Mouse (Mus musculus): ENCODE measurements around the gene Gm21992.

Gene Gm21992

DNA sequence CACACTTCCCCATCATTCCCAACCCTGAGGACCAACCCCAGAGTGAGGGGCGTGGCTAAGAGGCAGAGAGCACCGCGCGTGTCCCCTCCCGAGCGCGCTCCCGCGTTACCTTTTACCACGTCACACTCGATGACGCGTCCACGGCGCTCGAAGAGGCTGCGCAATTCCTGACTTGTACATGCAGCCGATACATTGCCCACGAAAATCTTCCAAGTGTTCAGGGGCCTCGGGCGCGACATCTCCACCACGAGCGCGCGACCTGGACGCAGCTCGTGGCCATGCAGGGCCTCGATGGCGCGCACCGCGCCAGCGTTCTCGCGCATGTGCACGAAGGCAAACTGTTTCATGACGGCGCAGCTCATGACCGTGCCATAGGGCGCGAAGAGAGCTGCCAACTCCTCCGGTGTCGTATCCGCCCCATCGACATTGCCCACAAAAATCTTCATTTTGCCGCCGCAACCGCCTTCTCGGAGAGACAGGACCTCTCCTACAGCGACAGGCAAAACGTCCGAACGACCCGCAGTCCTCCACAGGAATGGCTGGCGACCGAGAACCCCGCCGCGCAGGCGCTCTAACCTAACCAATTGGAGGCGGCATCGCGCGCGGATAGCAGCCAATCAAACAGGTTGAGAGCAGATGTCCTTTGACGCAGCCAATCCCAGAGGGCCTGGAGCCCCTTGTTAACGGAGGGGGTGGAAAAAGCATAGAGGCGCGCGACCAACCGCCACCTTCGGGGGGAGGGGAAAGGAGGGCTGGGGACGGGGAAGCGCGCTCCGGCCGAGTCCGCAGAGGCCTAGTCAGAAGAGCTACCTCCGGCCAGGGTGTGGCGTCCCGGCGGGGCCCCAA lies at the start of gene Gm21992, which contains the start of gene Rbm14:
TSS of gene Gm21992 (minus strand) at position 550 of the 846 bp plus-strand sequence.
TSS of gene Rbm14 (minus strand) at position 572 of the 846 bp plus-strand sequence.
- in situ Hi-C loops (cut with MboI, MseI), result loop anchor here (10.0 kb wide), 1 partner anchor 284 kb away; the partner anchor contains the start of gene Cnih2

DNA sequence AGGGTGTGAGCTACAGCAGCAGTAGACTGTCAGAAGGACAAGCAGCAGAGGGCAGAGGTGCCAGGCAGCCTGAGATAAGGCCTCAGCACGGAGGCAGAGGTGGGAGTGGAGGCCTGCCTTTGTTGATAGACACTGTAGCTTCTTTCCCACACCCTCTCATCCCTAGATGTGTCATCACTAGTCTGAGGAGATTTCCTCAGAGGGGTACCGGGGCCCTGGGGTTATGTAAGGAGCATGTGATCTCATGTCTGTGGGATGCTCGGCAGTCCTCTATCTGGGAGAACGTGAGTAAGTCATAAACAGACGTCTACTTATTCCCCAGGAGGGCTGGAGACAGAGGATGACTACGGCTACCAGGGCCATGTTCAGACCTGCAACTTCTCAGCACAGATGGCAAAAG lies 47.7 kb upstream of the Gm21992 start:
- in situ Hi-C loops (cut with MboI, MseI), result no loop called here

DNA sequence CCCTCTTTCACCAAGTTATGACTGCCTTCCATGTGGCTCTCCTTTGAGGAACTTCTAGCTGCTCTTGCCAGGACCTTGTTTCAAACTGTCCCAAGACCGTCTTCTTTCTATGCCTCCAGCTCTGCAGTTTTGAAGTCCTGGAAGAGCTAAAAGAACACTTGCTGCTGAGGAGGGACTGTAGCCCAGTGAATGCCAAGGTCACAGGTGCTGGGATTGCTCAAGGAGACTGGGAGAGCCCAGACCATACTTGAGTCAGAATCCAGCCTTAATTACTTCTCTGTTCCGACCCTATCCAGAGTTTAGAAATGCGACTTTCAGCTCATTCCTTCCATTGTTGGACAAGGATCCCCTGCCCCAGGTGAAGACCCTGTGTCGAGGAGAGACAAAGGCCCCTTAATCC lies 44.5 kb upstream of the Gm21992 start:
- in situ Hi-C loops (cut with MboI, MseI), result no loop called here

DNA sequence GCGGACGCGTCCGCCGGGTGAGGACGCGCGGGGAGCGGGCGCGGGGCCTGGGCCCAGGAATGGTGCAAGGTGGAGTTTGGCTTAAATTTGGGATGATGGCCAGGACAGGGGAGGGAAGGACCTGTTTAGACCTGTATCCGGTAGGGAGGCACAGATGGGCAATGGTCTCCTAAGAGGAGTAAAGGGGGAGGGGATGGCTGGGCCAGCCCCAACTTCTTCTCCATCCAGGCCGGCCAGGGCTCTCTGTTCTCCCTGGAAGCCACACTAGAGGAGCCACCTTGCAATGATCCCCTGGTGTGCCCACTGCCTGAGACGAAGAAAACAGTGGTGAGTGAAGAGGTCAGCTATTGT lies 44.0 kb upstream of the Gm21992 start:
- in situ Hi-C loops (cut with MboI, MseI), result no loop called here

DNA sequence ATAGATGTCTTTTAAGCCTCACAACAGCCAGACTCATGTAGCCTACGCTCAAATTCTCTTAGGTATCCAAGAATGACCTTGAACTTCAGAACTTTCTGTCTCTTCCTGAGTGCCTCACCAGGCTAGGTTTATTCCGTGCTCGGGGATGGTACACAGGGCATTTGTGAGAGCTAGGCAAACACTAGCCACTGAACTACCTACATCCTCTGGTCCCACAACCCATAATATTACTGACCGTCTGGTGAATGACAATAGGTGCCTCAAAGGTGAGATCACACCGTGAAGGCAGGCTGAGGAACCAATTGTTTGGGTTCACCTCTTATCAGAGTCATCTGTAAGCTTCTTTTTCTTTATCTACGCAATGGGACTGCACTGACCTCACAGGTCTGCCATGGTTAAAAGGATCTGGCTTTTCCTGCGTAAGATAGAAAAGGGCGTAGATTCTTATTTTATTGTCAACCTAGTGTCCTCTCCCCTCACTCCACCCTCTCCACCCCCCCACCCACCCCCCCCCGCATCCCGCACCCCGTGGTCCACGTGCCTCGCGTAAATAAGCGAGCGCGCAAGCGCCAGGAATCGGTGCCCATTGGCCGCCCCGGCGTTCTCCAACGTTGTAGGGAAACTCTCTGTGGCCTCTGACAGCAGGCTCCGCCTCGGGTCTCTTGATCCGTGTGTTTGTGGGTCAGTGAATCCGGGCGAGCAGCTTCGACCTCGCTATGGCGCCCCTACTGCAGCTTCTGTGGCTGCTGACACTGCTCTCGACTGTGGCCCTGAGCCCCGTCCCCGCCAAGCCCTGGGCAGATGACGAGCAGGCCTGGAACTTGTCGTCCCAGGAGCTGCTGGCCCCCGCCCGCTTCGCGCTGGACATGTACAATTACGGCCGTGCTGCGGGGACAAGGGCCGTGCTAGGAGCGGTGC lies 43.4 kb upstream of the Gm21992 start, which contains the start of gene Ctsf:
TSS of gene Ctsf (plus strand) at position 579 of the 918 bp plus-strand sequence.
- in situ Hi-C loops (cut with MboI, MseI), result no loop called here

DNA sequence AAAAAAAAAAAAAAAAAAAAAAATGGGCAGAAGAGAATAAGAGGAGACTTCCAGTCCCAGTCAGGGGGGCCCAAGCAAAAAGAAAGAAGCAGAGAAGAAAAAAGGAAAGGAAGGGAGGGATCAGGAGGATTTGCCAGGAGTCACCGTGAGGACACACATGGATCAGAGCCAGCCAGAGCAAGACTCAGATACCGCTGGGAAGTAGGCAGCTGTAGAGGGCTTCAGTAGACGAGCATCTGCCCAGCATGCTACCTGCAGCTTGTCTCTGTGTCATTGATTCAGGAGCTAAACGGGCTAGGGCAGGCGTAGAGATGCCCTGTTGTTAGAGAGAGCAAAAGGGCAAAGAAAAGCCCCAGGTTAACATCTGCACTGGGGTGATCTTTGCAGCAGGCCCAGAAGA lies 38.9 kb upstream of the Gm21992 start:
- in situ Hi-C loops (cut with MboI, MseI), result no loop called here

DNA sequence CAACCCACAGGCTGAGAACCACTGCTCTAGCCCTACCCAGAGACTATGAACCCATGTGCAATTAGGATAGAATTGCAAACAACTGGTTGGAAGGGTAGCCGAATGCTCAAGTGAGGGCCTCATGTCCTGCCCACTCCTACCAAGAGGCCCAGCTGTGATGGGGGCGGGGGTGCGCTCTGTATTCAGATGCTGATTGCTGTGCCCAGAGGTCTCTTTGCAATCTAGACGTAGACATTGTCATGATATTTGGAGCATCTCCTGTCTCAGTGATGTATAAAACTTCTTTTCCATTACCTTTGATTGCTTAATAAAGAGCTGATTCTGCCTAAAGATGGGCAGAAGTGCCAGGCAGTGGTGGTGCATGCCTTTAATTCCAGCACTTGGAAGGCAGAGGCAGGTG lies 38.4 kb upstream of the Gm21992 start:
- in situ Hi-C loops (cut with MboI, MseI), result no loop called here

DNA sequence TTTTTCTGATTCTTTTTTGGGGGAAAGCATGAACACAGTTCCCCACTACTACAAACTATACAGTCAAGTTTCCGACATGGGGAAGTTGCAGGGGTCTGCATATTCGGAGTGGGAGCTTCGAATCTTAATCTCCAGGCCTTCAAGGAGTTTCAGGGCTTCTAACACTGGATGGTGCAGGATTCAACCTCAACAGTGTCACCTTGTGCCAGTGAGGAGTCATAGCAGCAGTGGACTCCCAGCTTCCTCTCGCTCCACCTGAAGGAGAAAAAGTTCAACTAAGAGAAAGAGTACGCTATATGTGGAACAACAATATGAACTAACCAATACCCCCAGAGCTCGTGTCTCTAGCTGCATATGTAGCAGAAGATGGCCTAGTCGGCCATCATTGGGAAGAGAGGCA lies 36.1 kb upstream of the Gm21992 start:
- in situ Hi-C loops (cut with MboI, MseI), result no loop called here

DNA sequence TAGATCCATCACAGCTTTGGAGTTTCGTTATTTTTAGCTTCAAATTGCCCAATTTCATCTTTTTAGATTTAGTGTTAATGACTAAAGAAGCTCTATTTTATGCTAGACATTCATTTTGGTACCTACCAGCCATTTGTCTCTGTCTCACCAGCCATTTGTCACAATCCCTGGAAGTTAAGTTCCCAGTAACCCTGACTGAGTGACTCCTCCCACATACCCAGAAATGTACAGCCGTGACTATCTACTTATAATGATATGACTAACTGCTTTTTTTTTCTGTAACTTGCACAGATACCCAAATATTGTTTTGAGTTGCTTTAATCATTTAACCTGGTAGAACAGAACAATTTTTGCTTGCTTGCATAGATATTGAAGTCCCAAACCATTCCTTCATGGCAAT lies 34.4 kb upstream of the Gm21992 start:
- in situ Hi-C loops (cut with MboI, MseI), result no loop called here

DNA sequence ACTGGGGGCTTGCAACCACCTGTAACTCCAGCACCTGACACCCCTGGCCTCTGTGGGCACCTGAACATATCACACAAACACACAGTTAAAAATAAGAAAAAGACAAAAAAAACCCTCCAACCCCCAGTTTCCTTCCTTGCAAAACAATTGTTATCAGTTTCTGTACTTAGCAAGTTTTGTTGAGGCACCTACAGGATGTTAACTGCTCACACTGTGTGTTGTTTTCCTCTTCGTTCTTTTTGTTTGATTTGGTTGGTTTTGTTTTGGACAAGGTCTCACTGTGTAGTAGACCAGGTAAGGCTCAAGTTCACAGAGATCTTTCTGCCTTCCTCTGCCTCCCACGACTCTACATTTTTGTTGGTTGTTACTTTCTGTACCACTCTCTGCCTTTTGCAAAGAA lies 31.2 kb upstream of the Gm21992 start:
- in situ Hi-C loops (cut with MboI, MseI), result no loop called here

DNA sequence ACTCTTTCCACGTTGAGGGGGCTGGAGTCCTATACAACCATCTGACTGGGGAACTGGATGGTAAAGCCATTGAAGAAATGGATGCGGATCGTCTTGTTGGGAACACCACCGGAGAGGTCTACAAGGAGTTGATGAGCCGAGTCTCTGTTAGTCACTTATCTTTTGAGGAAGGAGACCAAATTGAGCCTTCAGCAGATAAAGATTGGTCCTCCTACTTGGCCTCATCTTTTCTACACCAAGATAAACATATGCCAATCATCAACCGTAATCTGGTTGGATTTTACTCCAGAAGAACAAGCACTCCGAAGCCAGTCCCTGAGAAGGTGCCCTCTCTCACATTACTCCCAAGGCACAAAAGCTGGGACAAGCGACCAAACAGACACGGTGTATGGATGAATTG lies 29.4 kb upstream of the Gm21992 start:
- in situ Hi-C loops (cut with MboI, MseI), result no loop called here

DNA sequence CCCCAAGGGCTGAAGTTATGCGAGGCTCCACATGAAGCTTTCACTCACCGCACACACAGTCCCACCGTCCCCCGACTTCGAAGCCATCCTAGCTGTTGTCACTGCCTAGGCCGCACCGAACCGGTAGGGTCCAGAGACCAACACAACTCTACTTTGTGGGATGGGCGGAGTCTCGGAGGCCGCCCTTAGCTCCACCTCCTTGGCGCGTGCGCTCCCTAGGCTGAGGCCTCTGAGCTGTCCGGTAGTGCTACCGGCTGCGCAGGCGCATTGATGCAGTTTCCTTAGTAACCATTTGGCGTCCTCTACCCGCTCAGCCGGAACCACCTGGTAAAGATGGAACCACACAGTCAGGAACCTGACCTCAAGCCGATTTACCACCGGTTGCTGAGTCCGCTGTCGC lies 27.7 kb upstream of the Gm21992 start, which contains the start of the genes Ccs and Ccdc87:
TSS of gene Ccs (minus strand) at position 184 of the 400 bp plus-strand sequence.
TSS of gene Ccdc87 (plus strand) at position 218 of the 400 bp plus-strand sequence.
- in situ Hi-C loops (cut with MboI, MseI), result no loop called here

DNA sequence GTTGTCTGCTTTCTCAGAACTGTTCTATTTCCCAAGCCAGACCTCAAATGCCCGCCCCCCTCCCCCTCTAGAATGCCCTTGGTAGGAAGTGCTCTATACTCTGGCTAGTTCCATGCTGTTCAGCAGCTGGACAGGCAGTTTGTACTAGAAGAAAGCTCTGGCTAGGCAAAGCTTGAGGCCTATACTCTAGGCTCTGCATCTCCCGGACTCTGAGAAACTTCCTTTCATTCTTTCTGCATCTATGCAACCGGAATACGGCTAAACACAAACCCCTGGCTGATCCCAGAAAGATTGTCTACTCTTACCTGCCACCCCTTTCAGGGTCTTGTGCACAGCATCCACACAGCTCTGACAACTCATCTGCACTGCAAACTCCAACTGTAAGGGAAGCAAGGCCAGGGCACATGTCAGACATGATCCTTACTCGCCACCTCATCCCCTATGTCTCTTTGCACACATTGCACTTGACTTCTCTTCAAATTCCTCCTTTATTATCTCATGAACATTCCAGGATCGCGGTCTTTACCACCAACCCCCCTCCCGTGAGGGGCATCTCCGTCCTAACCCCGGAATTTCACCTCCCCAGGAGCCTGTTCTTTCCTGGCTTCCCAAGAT lies 27.2 kb upstream of the Gm21992 start:
- in situ Hi-C loops (cut with MboI, MseI), result no loop called here

DNA sequence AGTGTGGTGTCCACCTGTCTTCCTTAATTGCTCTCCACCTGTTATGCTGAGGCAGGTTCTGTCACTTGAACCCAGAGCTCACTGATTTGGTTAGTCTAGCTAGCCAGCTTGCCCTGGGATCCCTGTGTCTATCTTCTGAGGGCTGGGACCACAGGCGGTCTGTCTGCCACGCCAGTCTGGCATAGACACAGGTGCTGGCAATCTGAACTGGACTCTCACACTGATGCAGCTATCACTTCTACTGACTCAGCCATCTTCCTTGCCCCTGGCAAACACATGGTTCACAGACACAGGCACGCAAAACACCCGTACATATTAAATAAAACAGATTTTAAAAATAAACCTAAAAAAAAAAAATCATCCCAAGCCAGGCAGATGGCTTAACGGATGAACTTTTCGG lies 25.6 kb upstream of the Gm21992 start:
- in situ Hi-C loops (cut with MboI, MseI), result no loop called here

DNA sequence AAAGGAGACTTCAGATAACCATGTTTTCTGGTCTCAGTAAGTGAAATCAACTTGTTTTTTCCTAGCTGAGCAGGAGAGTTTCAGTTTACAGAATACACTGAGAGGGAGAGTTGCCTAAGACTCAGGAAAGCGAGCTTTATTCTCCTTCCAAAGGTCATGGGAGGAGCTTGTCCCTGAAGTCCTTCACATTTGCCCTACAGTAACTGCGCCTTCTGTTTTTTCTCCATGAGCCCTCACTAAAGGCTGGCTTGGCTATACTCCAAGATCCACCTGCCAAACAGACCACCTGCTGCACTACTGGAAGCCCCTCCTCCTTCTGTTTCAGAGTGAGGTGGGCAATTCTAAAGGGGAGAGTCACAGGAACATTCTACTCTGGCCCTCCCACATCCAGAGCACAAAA lies 24.7 kb upstream of the Gm21992 start:
- in situ Hi-C loops (cut with MboI, MseI), result no loop called here

DNA sequence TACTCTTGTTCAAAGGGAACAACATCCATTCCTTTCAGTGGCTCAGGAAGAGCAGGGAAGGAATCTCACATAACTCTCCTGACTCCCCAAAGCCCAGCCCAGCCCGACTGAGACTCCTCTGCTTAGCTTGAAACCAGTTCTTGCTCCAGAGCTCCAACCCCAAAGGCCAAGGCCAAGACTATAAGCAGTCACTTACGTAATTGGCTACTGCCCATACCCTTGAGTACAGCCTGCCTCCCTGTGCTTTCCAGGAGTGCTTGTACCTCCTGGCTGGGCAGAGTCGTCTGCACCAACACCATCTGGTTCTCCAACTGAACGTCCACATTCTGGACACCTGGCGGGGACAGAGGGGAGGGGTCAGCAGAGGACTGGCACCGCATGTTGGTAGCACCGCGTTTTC lies 22.6 kb upstream of the Gm21992 start:
- in situ Hi-C loops (cut with MboI, MseI), result no loop called here

DNA sequence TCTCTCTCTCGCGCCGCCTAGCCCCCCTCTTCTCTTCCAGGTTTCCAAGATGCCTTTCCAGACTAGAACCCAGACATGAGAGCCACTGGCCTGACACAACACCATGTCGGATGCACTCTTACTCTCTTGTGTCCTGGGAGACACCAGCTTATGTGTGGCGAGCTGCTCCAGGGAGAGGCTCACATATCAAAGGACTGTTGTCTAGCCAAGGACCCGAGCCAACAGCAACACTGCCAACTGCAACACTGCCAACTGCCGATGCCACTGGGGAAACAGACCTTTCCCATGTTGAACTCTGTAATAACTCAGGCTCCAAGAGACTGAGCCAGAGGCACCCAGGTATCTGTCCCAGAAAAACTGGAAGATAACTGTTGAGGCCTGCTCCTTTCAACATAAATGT lies 17.7 kb upstream of the Gm21992 start:
- in situ Hi-C loops (cut with MboI, MseI), result no loop called here

DNA sequence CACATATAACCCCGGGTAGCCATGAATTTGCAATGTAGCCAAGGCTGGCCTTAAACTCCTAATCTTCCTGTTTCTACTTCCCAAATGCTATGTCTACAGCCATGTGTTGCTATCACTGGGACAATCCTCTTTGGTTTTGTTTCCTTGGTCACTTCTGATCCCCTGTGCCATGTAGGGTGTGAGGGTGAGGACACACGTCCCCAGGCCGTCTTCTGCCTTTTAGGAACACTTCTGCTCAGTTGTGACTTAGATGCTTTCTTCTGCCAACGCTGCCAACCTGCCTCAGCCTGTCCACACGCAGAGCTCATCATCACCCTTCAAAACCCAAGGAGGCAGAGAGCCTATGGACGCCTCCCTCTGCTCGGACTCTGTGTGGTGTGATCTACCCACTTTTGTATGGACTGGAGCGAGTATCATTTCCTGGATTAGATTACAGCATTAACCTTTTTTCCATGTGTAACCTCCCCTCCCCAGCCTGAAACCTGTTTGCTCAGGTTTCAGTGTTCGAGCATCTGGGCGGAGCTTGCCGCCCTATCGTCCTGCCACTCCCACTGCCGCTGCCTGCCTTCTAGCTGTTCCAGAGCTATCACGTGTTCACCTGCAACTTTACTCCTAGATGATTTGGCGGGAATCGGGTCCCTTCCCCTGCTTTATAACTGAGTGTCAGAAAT lies 17.2 kb upstream of the Gm21992 start:
- in situ Hi-C loops (cut with MboI, MseI), result no loop called here

DNA sequence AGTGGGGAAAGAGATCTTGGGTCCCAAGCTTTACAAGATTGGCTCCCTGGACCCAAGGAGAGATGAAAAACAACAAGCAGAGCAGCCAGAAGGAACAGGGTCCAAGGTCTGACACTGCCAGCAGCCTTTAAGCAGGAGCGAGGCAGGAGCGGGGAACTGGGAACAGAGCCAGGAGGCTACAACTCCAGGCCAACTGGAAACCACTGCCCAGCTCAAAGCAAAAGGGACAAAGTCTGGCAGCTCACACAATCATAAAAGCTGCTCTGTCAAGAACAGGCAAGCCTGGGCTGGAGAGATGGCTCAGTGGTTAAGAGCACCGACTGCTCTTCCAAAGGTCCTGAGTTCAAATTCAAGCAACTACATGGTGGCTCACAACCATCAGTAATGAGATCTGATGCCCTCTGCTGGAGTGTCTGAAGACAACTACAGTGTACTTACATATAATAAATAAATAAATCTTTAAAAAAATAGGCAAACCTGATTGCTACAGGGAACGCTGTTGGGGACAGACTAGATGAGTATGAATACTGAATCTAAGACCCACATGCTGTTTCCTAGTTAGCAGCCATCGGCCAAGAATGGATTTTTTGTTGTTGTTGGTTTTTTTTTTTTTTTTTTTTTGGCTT lies 9.4 kb upstream of the Gm21992 start:
- in situ Hi-C loops (cut with MboI, MseI), result loop anchor here (5.0 kb wide), 1 partner anchor 72 kb away; no protein-coding TSS in a partner anchor

DNA sequence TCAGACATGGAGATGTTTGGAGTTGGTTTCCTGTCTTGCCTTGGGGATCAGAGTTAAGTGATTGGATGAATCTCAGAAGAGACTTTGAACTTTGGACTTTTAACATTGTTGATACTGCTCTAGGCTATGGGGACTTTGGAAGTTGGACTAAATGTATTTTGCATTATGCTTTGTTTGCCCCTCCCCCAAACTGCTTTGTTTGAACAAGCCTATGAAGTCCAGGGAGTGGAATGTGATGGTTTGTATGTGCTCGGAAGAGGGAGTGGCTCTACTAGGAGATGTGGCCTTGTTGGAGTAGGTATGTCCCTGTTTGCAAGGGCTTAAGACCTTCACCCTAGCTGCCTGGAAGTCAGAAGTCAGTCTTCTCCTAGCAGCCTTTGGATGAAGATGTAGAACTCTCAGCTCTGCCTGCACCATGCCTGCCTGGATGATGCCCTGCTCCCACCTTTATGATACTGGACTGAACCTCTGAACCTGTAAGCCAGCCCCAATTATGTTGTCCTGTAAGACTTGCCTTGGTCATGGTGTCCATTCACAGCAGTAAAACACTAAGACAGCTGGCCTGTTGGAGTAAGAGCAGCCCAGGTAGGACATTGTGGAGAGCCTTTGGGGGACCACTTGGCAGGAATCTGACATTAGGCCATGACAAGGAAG lies 5.9 kb upstream of the Gm21992 start:
- in situ Hi-C loops (cut with MboI, MseI), result loop anchor here (10.0 kb wide), 1 partner anchor 277 kb away; the partner anchor contains the start of gene Cnih2

Data from regulatory T cell (primary cell).